Mouse (Mus musculus): ENCODE results near the gene Hist1h4d. TPM values are rescaled to one million over a fixed set of nuclear protein-coding genes. Genes with fewer than 3 reads are reported as not detected.
"Not testable (repeated sequence)": the region's sequence is repeated elsewhere in the genome, so short reads cannot be mapped to it uniquely, and the experiment has no call there.

The Hist1h4d gene
- polyA plus RNA-seq, 1 experiment from 2014 or later: 35.3 TPM

DNA sequence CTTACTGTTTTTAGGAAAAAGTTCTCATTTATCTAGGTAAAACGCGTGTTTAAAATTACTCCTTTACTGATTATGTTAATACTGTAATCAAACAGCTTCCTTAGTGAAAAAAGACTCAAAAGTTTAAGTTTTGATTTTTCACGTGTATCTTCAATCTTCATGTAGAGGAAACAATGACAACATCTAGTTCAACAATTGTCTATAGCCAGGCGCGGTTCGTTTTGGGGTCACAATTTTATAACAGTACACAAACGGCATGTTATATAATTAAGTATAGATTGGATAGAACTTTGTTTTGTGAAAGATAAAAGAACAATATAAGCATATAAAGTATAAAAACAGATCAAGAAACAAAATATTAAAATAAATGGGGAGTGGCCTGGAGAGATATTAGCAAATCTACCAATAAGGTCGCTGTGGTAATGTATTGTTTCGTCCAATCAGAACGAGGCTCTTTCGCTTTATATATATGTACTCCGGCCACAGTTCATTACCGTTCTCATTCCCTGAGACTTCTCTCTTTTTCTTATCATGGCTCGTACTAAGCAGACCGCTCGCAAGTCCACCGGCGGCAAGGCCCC lies 6.0 kb upstream of the Hist1h4d start, which contains the start of gene Hist1h3d:
Gene Hist1h3d (plus strand): TSS at position 493 of the 581 bp plus-strand sequence.
- peak within 1 kb of the TSS; percentile 67 for H3K4me2 ChIP-seq (replicated peaks; ENCODE audit: low read depth)
- no peaks in the 10 kb centered on the region for H3K9me3 ChIP-seq (ENCODE audit: control insufficient read depth)
- peaks cover 9% of the 10 kb centered on the region; the same call in 1 of the 2 replicates for H3K4me1 ChIP-seq (replicated peaks; ENCODE audit: control insufficient read depth, insufficient read depth, low read length)
- no peak for TF ChIP-seq CTCF (IDR thresholded peaks at IDR 0.05; ENCODE audit: low read depth)
- H3K27me3 ChIP-seq (replicated peaks; ENCODE audit: control insufficient read depth, insufficient read depth, low read length): no peaks in the 10 kb centered on the region
- H3K36me3 ChIP-seq (ENCODE audit: control insufficient read depth, insufficient read depth): no peaks in the 10 kb centered on the region
- peak within 1 kb of the TSS; percentile 34 for H3K4me3 ChIP-seq (ENCODE audit: low read depth, low read length)
- under 1% methylated on average over 18 of the region's 18 CpGs for WGBS
- peak within 1 kb of the TSS; percentile 46; the same call in 1 of the 2 replicates for H3K9ac ChIP-seq (ENCODE audit: low read depth, low read length)
- peak within 1 kb of the TSS; percentile 54; the same call in 1 of the 2 replicates for H3K27ac ChIP-seq (ENCODE audit: low read depth, low read length)
- ATAC-seq: peak; percentile 52

GRCm38 (mm10) chr13:23575864-23576313 lies 5.5 kb upstream of the Hist1h4d start:
- H3K27ac ChIP-seq (ENCODE audit: low read depth, low read length): peak overlapping the region; percentile 54; the same call in 1 of the 2 replicates
- H3K27me3 ChIP-seq (replicated peaks; ENCODE audit: control insufficient read depth, insufficient read depth, low read length); H3K36me3 ChIP-seq (ENCODE audit: control insufficient read depth, insufficient read depth); ATAC-seq; H3K4me1 ChIP-seq (replicated peaks; ENCODE audit: control insufficient read depth, insufficient read depth, low read length); H3K9me3 ChIP-seq (ENCODE audit: control insufficient read depth): not testable (repeated sequence)
- H3K9ac ChIP-seq (ENCODE audit: low read depth, low read length): peak overlapping the region; percentile 46; the same call in 1 of the 2 replicates
- 0% methylated on average over 9 of the region's 40 CpGs for WGBS
- H3K4me2 ChIP-seq (replicated peaks; ENCODE audit: low read depth): peak overlapping the region; percentile 67
- H3K4me3 ChIP-seq (ENCODE audit: low read depth, low read length): peak overlapping the region; percentile 34

GRCm38 (mm10) chr13:23576351-23576881 lies 5.0 kb upstream of the Hist1h4d start:
- peak overlapping the region; percentile 46; the same call in 1 of the 2 replicates for H3K9ac ChIP-seq (ENCODE audit: low read depth, low read length)
- TF ChIP-seq CTCF (IDR thresholded peaks at IDR 0.05; ENCODE audit: low read depth): no peak
- H3K4me1 ChIP-seq (replicated peaks; ENCODE audit: control insufficient read depth, insufficient read depth, low read length): peaks cover 9% of the 10 kb centered on the region; the same call in 1 of the 2 replicates
- H3K27ac ChIP-seq (ENCODE audit: low read depth, low read length): peak overlapping the region; percentile 9; the same call in 1 of the 2 replicates
- H3K9me3 ChIP-seq (ENCODE audit: control insufficient read depth): no peaks in the 10 kb centered on the region
- peak overlapping the region; percentile 67 for H3K4me2 ChIP-seq (replicated peaks; ENCODE audit: low read depth)
- 7% methylated on average over 7 of the region's 7 CpGs for WGBS
- ATAC-seq: no peak
- no peaks in the 10 kb centered on the region for H3K36me3 ChIP-seq (ENCODE audit: control insufficient read depth, insufficient read depth)
- H3K27me3 ChIP-seq (replicated peaks; ENCODE audit: control insufficient read depth, insufficient read depth, low read length): no peaks in the 10 kb centered on the region
- peak overlapping the region; percentile 34 for H3K4me3 ChIP-seq (ENCODE audit: low read depth, low read length)

DNA sequence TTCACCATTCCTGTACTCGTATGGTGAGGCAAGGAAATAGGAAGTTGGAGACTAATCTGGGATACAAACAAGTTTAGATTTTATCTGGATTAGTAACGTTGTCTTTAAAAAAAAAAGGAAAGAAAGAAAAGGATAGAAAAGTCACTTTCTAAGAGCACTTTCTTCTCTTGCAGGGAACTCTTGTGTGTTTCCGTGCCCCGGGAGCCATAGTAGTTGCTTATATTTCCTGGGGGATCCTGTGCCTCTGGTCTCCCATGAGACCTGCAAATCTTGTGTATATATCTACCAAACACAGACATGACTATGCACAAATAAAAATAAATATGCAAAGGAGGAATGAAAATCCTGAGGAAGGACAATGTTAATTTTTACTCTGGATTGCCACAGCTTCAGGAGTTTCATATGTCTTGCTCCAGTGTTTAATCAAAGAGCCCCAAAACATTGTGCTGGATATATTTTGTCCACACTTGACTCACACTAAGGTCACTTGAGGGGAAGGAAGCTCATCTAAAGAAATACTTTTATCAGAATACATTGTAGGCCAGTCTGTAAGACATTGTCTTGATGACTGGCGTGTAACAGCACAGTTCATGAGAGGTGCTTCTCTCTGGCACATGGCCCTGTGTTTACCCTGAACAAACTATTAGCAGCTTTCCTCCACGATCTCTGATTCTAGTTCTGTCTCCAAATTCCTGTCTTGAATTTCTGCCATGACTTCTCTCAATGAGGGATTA lies 4.3 kb upstream of the Hist1h4d start:
- WGBS: 35% methylated on average over 6 of the region's 6 CpGs
- Histone ChIP-seq H3K36me3 (ENCODE audit: control insufficient read depth, insufficient read depth) (no peaks in the 10 kb centered on the region), H3K4me3 (ENCODE audit: low read depth, low read length) (peak overlapping the region; percentile 34), H3K4me2 (replicated peaks; ENCODE audit: low read depth) (peak overlapping the region; percentile 67), H3K9me3 (ENCODE audit: control insufficient read depth) (no peaks in the 10 kb centered on the region), H3K4me1 (replicated peaks; ENCODE audit: control insufficient read depth, insufficient read depth, low read length) (peaks cover 9% of the 10 kb centered on the region; the same call in 1 of the 2 replicates), H3K27me3 (replicated peaks; ENCODE audit: control insufficient read depth, insufficient read depth, low read length) (no peaks in the 10 kb centered on the region), H3K9ac (ENCODE audit: low read depth, low read length) (peak overlapping the region; percentile 46; the same call in 1 of the 2 replicates), H3K27ac (ENCODE audit: low read depth, low read length) (peak overlapping the region; percentile 9; the same call in 1 of the 2 replicates)
- no peak for TF ChIP-seq CTCF (IDR thresholded peaks at IDR 0.05; ENCODE audit: low read depth)
- no peak for ATAC-seq

- Histone ChIP-seq H3K27me3 (replicated peaks; ENCODE audit: control insufficient read depth, insufficient read depth, low read length) (no peaks in the 10 kb centered on the region), H3K4me1 (replicated peaks; ENCODE audit: control insufficient read depth, insufficient read depth, low read length) (peaks cover 3% of the 10 kb centered on the region; the same call in 1 of the 2 replicates), H3K9me3 (ENCODE audit: control insufficient read depth) (no peaks in the 10 kb centered on the region), H3K36me3 (ENCODE audit: control insufficient read depth, insufficient read depth) (no peaks in the 10 kb centered on the region), H3K4me3 (ENCODE audit: low read depth, low read length) (no peak overlapping the region), H3K4me2 (replicated peaks; ENCODE audit: low read depth) (no peak overlapping the region), H3K9ac (ENCODE audit: low read depth, low read length) (no peak overlapping the region), H3K27ac (ENCODE audit: low read depth, low read length) (no peak overlapping the region)
- TF ChIP-seq CTCF (IDR thresholded peaks at IDR 0.05; ENCODE audit: low read depth): no peak
- no peak for ATAC-seq
- 95% methylated on average over 1 of the region's 1 CpGs for WGBS
These were observed 3.6 kb upstream of the Hist1h4d start for GRCm38 (mm10) chr13:23577835-23578234.
